Comparison of ENCODE assay signal across 28 mouse cellular contexts in genomic region chr12:51361294-51361693, GRCm38 (mm10).
"Had no signal": no experiment of that assay in that cellular context is flagged by ENCODE, and none has a peak within 500 bp of the region (broad histone marks: within the 10 kb centered on the region; RNA-seq: fewer than 3 reads in every experiment).

No protein-coding gene starts in this region.

- DNase-seq: cerebellum, adult 8-10 months; cerebellum, adult 9-10 months; cerebellum, adult 9-11 months; cerebellum, postnatal 10 days; cerebellum, postnatal 14 days; cerebellum, postnatal 25 days; cerebellum, postnatal 36 days; embryo, embryonic 11 days; forebrain, postnatal 0 days; gastrocnemius, adult 2 months; gastrocnemius, postnatal 10 days; gastrocnemius, postnatal 14 days; gastrocnemius, postnatal 25 days; gastrocnemius, postnatal 36 days; heart, adult 11 months; heart, adult 18-20 months; heart, adult 2 months had no signal

- H3K4me1 ChIP-seq: embryonic facial prominence, embryonic 10.5 days; embryonic facial prominence, embryonic 12.5 days; embryonic facial prominence, embryonic 13.5 days; embryonic facial prominence, embryonic 15.5 days; forebrain, embryonic 10.5 days; forebrain, embryonic 12.5 days; forebrain, embryonic 13.5 days; forebrain, embryonic 15.5 days had no signal

- H3K9me3 ChIP-seq: embryonic facial prominence, embryonic 10.5 days; embryonic facial prominence, embryonic 12.5 days; embryonic facial prominence, embryonic 13.5 days; embryonic facial prominence, embryonic 15.5 days; forebrain, embryonic 10.5 days; forebrain, embryonic 12.5 days; forebrain, embryonic 13.5 days; forebrain, embryonic 15.5 days had no signal

- H3K4me2 ChIP-seq: embryonic facial prominence, embryonic 12.5 days; embryonic facial prominence, embryonic 13.5 days; embryonic facial prominence, embryonic 15.5 days; forebrain, embryonic 12.5 days; forebrain, embryonic 13.5 days; forebrain, embryonic 15.5 days had no signal

- H3K27me3 ChIP-seq: embryonic facial prominence, embryonic 12.5 days; embryonic facial prominence, embryonic 13.5 days; embryonic facial prominence, embryonic 15.5 days; forebrain, embryonic 12.5 days; forebrain, embryonic 13.5 days; forebrain, embryonic 15.5 days had no signal

- H3K9ac ChIP-seq: embryonic facial prominence, embryonic 12.5 days; embryonic facial prominence, embryonic 13.5 days; embryonic facial prominence, embryonic 15.5 days; forebrain, embryonic 12.5 days; forebrain, embryonic 13.5 days; forebrain, embryonic 15.5 days; forebrain, postnatal 0 days had no signal

- ATAC-seq: forebrain, embryonic 13.5 days; forebrain, embryonic 14.5 days; forebrain, embryonic 15.5 days; forebrain, embryonic 16.5 days; forebrain, postnatal 0 days had no signal

- H3K27ac ChIP-seq: embryonic facial prominence, embryonic 10.5 days; embryonic facial prominence, embryonic 12.5 days; embryonic facial prominence, embryonic 13.5 days; embryonic facial prominence, embryonic 15.5 days; forebrain, embryonic 10.5 days; forebrain, embryonic 12.5 days; forebrain, embryonic 13.5 days; forebrain, embryonic 15.5 days; gastrocnemius, adult 2 months; heart, adult 2 months had no signal

- H3K4me3 ChIP-seq: embryonic facial prominence, embryonic 10.5 days; embryonic facial prominence, embryonic 12.5 days; embryonic facial prominence, embryonic 13.5 days; embryonic facial prominence, embryonic 15.5 days; erythroblast, embryonic 14.5 days; forebrain, embryonic 10.5 days; forebrain, embryonic 12.5 days; forebrain, embryonic 13.5 days; forebrain, embryonic 15.5 days; gastrocnemius, adult 2 months; heart, adult 2 months had no signal
